Mouse (Mus musculus) MEL-GATA-1-ER (cell line): Measurements from ENCODE around the gene Ptprb.

Experiments
- DNase-seq: peaks from one replicate; pipeline ENCODE4 v3.0.0-alpha.2; 2012; ENCODE audit warnings: low read depth; ENCODE audit errors: extremely low read depth

Ptprb gene

DNA sequence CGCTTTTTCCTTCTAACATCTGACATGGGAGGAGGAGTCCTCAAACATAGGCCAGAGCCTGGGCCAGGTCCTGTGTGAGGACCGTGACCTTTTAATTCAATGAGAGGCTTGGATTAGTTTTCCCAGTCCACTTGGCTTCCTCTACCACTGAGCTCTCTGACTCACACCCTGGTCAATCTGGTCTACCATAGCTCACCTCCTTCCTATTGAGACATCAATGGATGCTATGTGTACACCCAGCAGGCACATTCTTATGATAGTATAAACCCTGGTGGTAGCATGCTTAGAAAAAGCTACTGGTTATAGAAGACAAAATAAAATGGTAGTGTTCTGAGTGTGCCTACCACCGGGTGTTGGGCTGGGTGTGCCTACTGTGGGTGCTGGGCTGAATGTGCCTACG is 21.1 kb downstream of the Ptprb start:
- DNase-seq: no peak

DNA sequence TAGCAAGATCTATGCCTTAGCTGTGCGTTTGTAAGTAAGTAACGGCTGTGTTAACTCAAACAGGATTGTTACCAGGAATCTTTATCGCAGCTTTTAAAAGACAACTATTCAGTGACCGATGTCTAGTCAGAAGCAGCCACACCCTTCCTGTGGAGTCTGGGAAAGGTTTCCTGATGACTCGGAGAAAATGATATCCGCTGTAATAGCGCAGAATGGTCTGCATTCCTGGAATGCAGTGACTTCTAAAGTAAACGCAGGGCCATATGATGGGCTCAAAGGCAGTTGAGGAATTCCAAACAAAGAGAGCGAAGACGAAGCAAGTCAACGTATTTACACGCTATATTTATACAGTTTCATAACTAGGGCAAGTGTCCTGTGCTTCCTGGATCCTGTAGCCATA is 22.5 kb downstream of the Ptprb start:
- no peak for DNase-seq

DNA sequence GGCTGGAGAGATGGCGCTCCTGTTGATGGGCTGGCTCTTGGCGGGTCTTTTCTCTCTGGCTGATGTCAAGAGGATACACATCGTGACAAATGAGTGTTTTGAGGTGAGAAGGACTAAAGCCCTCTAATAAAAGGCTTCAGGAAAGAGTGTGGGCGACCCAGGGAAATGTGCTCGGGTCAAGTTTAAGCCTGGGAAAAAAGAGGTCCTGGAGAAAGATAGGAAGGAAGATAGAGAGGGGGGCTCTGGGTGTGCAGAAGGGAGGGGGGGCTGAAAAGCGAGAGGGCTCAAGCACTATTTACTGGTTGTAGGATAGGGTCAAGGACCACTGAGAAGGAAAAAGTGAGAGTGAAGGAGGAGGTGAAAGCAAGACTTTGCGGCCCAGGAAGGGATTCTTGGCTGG is 25.5 kb downstream of the Ptprb start:
- DNase-seq: no peak

DNA sequence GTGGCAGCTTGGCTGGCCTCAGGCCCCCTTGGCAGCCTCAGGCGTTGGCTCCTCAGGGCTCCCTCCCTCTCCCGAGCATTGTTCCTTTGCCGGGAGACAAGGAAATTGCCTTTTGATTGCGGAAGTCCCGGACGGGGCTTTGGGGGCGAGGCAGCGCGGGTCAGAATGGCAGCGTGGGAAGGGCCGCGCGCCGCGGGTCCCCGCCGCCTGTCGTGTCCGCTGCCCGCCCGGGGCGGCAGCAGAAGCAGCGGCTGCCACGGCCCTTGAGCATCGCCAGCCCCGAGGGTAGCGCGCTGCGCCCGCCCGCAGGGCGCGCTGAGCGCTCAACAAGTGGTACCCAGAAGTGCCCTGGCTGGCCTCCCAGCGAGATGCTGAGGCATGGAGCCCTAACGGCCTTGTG is 25.9 kb downstream of the Ptprb start:
- no peak for DNase-seq

DNA sequence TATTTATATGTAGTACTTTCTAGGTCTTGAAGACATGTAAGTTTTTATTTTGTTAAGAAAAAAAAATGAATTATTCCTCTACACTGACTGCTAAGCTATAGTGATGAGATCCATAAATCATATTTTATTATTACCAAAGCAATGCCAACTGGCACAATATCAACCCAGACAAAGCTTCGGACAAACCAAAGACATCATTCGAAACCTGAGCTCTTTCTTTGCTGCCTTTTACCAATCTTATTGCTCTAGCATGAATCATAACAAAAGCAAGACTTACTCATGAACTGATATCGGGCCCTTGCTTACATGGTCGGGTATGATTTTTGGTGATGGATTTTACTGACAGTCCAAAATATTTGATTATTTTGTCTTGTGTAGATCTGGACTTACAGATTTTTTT is 29.0 kb downstream of the Ptprb start:
- DNase-seq: no peak

DNA sequence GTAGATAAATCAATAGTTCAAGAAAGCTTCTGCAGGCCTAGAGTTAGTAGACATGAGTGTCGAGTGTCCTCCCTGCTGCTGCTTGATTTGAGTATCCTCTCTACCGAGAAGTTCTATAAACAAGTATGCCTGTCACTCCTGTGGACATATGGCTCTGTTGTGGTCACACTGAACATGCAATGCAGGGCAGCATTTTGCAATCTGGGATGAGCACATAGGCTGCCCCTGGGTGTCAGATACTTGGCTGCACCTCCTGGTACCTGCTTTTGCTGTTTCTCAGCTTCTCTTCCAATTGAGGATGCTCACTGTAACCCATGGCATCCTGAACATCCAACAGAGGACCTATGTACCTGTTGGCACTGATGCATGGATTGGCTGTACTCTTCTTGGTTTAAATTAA is 34.1 kb downstream of the Ptprb start:
- no peak for DNase-seq

DNA sequence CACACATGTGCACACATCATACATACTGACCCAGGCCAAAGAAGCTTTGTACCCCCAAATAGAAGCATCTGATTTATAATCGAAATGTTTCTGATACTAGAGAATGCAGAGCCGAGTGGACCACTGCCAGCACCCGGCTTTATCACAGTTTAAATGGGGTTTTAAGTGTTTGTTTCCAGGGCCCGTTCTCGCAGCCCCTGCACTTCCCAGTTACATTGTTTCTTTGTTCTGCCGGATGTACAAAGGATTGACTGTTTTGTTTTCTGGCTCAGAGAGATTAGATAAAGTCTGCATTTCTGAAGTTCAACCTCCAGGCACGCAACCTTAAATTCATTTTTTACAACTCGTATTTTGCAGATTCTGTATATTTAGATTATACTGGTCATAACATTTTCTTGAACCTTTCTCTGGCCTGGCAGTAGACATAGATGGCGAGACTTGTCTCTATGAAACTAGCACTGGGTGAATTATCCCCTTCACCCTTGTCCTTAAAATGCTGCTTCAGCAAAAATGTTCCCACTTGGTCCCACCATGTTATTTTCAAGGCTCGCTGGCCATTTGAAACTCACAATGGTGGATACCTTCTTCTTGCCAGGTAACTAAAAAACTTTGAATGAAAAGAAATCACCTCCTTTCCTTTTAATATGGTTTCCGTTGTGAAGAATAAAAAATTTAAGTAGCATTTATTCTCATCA is 35.3 kb downstream of the Ptprb start:
- no peak for DNase-seq

DNA sequence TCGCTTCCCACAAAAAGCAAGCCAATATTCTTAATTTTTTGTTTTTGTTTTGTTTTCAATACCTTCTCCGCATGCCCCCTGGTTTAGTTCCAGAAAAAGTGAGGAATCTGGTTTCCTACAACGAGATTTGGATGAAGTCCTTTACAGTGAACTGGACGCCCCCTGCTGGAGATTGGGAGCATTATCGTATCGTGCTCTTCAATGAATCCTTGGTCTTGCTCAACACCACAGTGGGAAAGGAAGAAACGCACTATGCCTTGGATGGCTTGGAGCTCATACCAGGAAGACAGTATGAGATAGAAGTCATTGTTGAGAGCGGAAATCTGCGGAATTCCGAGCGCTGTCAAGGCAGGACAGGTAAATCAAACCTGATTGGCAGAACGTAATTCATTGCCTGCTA is 43.9 kb downstream of the Ptprb start:
- DNase-seq: peak; percentile 36

DNA sequence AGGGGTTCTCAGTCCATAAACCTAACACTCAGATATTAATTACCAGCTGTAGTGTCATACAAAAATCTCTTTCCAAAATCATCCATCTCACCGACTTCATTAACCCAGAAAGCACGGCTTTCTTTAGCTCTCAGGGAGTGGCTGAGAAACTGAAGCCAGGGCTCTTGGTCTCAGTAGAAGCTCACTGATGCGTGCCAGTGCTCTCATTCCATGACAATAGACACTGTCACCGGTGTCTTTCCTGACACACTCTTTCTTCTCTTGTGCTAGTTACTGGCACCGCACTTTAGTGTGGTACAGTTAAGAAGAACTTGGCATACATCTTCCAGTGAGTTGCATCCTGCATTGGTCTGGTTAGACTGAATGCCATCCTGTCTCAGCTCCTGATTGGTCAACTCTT is 53.8 kb downstream of the Ptprb start:
- no peak for DNase-seq

DNA sequence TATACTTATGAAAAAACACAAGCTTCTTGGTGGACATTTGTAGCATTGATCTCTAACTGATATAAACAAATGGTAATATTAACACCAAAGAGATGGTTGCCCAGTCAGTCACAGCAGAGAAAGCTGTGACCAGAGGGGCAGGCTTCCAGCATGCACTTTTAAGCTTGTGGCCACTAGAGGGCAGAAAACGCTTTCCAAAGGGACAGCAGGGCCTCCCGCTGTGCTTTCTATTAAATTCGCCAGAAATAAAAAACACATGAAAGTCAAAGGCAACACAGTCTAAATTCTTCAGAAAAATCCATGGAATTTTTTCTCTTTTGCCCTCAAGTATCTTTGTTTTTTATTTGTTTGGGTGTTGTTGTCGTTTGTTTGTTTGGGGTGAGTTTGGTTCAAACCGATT is 55.1 kb downstream of the Ptprb start:
- peak; percentile 29 for DNase-seq

DNA sequence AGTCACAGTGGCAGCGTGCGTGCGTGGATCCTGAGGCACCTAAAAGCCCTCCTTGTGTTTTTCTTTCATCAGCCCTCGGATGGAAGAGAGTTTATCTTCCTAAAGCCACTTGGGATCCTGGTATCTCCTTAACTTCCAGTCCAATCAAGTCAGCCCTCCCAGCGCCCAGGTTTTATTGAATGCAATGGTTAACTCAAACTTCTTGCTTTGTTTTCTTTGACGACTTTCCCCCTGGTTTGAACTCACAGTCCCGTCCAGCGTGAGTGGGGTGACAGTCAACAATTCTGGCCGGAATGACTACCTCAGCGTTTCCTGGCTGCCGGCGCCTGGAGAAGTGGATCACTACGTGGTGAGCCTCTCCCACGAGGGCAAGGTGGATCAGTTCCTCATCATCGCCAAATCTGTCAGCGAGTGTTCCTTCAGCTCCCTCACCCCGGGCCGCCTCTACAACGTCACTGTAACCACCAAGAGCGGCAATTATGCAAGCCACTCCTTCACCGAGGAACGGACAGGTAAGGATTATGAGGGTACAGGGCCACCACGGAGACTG is 55.7 kb downstream of the Ptprb start:
- DNase-seq: no peak

DNA sequence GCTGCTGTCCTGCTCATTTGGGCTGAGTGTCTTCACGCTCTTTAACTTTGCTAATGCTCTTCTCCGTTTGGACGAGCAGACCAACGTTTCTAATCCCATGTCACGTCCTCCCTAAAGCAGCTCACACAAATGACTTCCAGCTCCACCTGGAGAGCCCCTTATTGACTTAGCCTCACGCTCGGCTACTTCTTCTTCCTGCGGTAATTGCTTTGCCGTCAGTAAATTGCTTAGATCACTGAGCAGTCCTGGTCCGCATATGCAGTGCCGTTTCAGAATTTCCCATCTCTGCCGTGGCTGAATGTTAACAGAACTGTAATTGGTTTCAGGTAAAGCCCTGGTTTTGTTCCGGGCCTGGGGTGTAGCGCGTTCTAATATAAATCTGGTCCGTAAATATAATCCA is 58.3 kb downstream of the Ptprb start:
- DNase-seq: no peak

DNA sequence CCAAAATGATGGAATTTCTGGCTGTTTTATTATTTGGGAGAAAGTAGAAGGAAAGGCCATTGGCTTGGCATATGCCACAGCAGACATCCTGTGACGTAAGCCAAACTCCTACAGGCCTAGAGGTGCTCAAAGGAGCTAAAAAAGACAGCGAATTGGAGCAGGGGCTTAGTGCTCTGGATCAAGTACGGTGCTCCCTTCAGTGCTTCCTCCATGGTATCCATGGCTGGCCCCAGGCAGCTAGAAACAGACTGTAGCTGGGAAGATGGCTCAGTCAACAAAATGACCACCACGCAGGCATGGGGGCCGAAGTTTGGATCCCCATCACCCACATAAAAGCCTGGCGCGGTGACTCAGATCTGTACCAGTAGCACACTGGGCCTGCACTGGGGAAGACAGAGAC is 58.8 kb downstream of the Ptprb start:
- no peak for DNase-seq

DNA sequence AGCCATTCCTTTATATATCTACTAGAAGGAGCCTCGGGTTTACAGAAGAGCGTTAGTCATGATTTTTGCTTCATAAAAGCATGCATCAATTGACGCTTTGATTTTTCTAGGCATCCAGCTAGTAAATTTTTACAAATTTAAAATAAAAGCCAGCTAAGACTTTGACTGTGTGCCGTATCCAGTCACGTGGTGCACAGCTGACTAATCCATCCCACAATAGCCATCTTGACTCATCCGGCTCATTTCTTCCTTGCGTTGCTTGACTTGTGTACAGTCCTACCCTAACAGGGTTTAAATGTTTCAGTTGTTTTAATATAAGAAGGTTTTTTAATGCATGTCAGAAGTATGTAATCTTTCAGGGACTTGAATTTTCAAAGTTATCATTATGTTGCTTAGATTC is 60.0 kb downstream of the Ptprb start:
- no peak for DNase-seq

DNA sequence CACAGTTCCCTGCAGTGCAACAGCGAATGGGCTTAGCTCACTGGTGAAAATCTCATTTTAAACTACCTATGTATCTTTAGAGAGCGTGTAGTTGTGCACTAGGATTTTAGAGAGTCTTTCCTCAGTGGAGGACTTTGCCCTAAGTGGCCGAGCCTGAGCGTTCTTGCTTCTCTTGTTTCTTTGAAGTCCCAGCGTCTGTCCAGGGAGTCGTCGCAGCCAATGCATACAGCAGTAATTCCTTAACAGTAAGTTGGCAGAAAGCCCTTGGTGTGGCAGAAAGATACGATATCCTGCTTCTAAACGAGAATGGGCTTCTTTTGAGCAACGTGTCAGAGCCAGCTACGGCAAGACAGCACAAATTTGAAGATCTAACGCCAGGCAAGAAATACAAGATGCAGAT is 65.9 kb downstream of the Ptprb start:
- DNase-seq: no peak

DNA sequence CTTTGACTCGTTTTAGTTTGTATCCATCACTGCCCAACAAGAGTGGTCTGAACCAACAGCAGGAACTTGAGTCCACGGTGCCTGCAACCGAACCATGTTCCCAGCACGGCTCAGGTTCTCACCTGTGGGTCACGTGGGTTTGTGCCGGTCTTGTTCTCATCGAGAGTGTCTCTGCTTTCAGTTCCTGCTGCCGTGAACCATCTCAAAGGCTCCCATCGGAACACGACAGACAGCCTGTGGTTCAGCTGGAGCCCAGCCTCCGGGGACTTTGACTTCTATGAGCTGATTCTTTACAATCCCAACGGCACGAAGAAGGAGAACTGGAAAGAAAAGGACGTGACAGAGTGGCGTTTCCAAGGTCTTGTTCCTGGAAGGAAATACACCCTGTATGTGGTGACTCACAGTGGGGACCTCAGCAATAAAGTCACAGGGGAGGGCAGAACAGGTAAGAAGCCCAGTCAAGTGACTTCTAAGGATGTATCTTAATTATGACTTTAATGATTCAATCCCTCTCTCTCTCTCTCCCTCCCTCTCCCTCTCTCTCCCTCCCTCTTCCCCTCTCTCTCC is 71.4 kb downstream of the Ptprb start:
- no peak for DNase-seq

DNA sequence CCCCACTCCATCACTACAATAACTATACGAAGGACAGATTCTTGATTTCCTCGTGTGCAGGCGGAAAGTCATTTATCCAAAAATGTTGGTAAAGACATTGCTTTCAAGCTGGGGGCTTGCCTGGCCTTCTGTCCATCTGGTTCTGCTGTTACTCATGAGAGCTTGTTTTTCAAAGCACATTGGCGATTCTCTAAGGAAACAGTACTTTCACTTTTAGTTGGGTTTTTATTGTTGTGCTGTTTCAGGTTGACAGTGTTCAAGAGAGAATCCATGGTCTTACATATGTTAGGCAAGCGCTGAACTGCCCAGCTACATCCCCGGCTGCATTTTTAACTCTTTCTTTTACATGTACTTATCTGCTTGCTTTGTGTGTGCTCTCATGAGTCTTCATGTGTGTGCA is 73.7 kb downstream of the Ptprb start:
- no peak for DNase-seq

DNA sequence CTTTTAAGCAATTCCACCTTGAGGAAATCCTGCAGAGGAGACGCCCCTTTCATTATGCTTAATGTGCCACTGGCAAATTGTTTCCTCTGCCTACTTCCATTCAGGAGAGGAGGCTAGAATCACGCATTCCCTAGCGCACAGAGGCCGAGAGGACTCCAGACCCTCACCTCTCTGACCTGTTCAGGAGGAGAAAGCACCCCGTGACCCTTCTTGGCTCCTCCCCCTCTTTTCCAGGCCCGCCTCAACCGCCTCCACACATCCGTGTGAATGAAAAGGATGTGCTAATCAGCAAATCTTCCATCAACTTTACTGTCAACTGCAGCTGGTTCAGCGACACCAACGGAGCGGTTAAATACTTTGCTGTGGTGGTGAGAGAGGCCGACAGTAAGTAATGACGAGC is 75.2 kb downstream of the Ptprb start:
- no peak for DNase-seq

DNA sequence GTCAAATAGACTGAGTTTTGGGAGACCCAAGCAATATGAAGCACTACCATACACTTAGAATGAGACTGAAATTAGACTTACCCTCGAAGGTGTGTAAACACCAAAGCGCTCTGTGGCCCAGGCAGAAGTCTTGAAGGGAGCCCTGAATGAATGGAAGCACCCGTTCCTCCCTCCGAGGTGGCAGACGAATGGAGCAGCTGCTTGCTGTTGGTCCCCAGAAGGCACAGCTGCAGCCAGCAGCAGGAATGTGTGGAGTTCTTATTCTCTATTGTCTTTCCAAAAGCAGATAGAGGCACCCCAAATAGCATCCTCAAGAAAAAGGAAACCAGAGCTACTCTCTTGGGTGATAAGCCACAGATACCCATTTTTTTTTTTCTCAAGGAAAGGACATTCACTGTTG is 79.0 kb downstream of the Ptprb start:
- DNase-seq: no peak

DNA sequence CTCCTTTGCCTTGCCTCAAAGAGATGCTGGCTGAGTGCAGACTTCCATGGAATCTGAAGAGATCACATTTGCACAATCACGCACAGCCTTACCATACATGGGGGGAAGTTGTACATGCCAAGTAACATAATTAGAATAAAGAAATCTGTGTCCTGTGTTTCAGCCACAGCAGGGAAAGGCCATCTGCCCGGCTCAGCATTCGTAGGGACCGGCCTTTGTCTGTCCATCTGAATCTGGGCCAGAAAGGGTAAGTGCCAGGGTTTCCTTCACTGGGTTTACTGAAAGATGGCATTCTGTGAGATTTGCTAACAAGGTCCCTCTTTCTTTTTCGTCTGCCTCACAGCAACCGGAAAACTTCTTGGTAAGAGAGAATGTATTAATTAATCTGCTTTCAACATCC is 86.9 kb downstream of the Ptprb start:
- no peak for DNase-seq

DNA sequence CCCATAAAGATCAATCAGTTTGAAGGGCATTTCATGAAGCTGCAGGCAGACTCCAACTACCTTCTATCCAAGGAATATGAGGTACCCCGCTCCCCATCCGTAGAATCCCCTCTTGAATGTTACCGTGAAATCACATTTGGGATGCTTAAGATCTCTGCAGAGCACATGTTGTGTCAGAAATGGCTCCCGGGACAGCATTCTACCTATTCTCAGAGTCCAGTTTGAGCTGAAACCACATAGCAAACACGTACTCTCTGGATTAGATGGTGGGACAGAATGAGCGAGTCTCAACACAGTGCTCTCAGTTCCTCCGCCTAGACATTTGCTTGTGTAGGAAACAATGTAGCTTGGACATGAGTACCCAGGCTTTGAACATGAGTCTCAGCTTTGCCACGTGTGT is 87.3 kb downstream of the Ptprb start:
- no peak for DNase-seq

DNA sequence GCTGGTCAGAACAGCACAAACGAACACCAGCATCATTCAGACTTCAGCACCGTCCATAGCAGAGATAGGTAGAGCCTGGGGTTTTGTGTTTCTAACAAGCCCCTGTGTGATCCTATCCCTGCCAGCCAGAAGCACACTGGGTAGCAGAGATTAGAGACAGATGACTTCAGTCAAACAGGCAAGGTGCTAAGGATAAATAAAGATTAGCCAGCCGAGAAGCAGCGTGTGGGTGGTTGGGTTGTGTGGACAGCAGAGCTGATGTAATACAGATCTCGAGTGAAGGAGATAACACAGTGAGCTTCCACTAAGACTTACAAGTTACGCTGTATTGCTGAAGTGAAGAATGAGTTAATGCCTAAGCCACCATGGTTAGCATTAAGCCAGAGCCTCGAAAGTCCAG is 89.4 kb downstream of the Ptprb start:
- DNase-seq: no peak

DNA sequence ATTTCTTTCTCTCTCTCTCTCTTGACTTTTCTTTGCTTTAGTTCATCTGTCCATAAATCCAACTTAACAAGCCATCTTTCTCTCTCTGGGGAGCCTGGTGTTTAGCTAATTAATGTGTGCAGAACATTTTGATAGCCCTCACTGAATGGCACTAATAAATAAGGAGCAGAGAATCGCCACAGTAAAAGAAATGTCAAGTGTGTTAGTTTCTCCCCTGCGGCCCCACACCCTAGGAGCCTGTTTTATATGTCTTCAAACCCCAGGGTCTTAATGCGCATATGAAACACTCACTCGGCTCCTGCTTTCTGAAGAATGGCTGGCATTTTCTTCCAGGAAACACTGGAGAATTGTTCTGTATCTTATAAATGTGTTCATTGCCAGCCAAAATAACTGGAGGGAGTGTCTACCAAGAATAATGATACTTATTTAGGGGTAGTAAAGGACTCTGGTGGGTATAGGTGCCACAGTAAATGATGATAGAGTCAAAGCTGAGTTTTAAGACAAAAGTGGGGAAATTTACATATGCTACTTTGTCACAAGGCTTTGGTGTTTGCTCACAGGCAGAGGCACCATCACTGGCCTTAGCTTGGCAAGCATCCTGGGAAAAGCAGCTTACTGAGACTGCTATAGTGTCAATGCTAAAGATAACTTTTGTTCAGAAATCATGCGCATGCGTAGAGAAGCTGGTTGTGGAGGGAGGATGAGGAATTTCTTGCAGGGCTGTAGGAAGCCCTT is 95.8 kb downstream of the Ptprb start:
- DNase-seq: no peak
